Mouse (Mus musculus): ENCODE measurements around the gene Gm37240. TPM values are rescaled to one million over a fixed set of nuclear protein-coding genes. Genes with fewer than 3 reads are reported as not detected.

The Gm37240 gene
- polyA plus RNA-seq, 1 experiment: not detected

DNA sequence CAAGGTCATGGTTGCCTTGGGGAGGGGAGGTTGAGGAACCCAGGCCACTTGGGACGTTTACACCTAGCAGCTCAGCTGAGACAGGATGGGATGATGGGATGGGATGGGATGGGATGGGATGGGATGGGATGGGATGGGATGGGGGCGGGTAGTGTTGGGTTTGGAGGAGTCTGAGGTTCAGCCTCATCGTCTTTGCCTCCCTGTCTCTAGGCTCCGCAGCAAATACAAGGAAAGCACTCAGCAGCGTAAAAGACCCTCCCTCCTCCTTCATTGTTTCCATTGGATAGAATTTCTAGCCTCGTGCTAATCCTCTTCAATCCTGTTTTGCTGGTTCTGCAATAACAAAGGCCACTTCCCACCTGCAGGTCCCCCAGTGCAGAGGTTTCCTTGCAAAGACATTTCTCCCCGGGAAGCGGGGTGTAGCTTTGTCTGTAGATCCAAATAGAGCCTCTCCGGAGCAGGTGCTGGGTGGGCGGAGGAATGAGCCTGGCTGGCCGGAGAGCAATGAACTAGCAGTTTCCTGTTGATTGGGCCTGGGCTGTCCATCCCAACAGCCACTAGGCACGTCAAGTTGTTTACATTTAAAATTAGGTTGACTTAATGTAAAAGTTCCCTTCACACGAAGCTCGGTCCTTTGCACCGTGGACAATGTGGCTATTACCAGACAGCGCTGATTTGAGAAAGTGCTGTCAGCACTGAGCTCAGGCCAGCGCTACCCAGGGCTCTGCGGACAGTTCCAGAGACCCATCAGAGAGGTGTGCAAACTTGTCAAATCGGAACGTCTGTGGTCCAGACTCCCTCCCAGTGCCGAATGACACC is 1221.9 kb downstream of the Gm37240 start:
- TF ChIP-seq GATA1 (IDR thresholded peaks at IDR 0.05; ENCODE audit: low read length): no peak

DNA sequence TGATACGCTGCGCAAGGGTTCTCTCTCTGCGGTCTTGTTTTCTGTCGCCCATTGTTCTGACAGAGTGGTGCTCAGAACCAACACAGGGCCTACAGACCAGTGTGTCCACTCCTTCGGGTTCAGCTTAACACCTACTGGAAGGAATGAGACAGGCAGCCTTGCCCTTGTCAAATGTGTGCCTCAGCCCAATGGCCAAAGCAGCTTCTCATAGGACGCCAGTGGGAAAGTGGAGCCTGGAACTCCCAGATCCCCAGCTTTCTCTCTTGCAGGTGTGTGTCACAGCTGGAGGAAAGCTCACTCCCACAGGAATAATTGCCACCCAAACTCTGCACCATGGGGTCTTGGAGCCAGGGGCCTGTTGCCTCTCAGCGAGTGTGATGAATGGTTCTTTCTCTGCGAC is 1222.6 kb downstream of the Gm37240 start:
- TF ChIP-seq GATA1 (IDR thresholded peaks at IDR 0.05; ENCODE audit: low read length): no peak

DNA sequence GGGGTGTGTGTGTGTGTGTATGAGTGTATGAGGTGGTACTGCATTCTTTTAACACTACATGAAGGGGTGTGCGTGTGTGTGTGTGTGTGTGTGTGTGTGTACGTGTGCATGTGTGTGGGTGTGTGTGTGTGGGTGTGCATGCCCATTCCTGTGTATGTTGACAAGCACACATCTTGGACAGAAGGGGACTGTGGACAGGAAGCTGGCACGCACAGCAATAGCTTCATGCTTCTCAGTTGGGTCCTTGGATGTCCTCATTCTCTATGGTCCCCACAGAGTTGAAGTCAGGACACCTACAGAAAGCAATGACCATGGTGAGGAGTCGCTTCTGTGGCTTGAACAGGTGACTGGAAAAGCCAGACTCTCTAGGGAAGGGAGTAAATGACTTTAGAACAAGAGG is 1223.5 kb downstream of the Gm37240 start:
- no peak for TF ChIP-seq GATA1 (IDR thresholded peaks at IDR 0.05; ENCODE audit: low read length)

GRCm38 (mm10) chr3:84663079-84663478 is 1224.2 kb downstream of the Gm37240 start:
- TF ChIP-seq GATA1 (IDR thresholded peaks at IDR 0.05; ENCODE audit: low read length): no peak

DNA sequence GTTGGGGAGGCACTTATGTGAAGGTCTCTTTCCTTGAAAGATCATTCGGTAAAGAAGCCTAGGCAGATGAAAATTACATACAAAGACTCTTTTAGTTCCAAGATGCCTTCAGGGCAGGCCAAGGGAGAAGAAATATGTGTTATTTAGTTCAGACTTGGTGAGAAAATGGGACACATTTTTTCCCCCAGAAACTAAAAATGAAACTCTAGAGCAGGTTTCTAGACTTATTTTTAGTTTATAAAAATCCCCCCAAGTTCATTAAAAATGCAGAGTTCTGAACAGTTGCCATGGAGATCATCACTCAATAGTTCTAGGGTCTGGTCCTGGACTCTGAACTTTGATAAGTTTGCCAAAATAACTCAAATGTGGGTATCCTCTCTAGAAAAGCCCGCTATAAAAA is 1226.9 kb downstream of the Gm37240 start:
- no peak for TF ChIP-seq GATA1 (IDR thresholded peaks at IDR 0.05; ENCODE audit: low read length)

DNA sequence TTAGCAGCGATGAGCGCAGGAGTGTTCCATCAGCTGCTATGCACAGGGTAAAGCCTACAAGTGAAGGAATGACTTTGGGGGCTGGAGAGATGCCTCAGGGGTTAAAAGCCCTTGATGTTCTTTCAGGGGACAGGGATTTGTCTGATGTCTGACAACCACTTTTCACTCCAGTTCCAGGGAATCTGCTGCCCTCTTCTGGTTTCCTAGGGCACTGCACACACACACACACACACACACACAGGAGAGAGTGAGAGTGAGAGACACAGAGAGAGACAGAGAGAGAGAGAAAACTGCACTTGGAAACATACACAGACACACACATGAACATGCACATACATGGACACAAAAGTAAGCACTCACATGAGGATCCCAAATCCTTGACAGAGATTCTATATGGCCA is 1228.4 kb downstream of the Gm37240 start:
- TF ChIP-seq GATA1 (IDR thresholded peaks at IDR 0.05; ENCODE audit: low read length): no peak

DNA sequence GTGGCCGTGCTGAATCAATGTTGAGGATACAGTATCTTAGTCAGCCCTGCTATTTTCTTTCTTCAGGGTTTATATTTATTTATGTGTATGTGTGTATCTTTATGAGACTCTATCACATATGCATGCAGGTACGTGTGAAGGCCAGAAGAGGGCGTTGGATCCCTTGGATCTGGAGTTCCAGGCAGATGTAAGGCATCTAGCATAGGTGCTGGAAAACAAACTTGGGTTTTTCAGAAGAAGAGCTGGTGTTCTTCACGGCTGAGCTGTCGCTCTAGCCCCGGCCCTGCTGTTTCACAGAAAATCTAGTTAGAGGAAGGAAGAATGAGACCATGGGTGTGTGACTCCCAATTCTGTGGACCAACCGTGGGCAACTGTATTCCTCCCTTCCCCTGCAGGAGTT is 1229.3 kb downstream of the Gm37240 start:
- TF ChIP-seq GATA1 (IDR thresholded peaks at IDR 0.05; ENCODE audit: low read length): no peak

DNA sequence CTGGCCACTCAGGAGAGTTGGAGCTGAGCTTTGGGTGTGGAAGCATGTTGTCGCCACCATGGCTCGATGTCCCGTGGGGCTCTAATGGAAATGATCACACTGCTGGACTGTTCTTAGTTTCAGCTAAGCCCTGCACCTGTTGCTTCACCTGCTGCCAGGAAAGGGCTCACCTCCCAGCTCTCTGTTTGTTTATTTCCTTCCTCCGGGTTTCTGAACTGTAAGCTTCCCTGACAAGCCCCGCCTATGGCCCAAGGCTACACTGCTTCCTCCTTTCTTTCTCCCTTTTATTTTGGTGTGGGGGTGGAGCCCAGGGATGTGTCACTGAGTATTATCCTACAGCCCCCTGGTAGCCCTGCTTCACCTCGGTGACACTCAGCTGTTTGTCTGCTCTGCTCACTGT is 1230.1 kb downstream of the Gm37240 start:
- TF ChIP-seq GATA1 (IDR thresholded peaks at IDR 0.05; ENCODE audit: low read length): no peak

- TF ChIP-seq GATA1 (IDR thresholded peaks at IDR 0.05; ENCODE audit: low read length): no peak
These were observed 1232.2 kb downstream of the Gm37240 start for GRCm38 (mm10) chr3:84654900-84655784.

- peak; percentile 82 for TF ChIP-seq GATA1 (IDR thresholded peaks at IDR 0.05; ENCODE audit: low read length)
These were observed 1233.0 kb downstream of the Gm37240 start for GRCm38 (mm10) chr3:84654246-84654826.

GRCm38 (mm10) chr3:84653557-84654245 is 1233.6 kb downstream of the Gm37240 start:
- TF ChIP-seq GATA1 (IDR thresholded peaks at IDR 0.05; ENCODE audit: low read length): no peak

DNA sequence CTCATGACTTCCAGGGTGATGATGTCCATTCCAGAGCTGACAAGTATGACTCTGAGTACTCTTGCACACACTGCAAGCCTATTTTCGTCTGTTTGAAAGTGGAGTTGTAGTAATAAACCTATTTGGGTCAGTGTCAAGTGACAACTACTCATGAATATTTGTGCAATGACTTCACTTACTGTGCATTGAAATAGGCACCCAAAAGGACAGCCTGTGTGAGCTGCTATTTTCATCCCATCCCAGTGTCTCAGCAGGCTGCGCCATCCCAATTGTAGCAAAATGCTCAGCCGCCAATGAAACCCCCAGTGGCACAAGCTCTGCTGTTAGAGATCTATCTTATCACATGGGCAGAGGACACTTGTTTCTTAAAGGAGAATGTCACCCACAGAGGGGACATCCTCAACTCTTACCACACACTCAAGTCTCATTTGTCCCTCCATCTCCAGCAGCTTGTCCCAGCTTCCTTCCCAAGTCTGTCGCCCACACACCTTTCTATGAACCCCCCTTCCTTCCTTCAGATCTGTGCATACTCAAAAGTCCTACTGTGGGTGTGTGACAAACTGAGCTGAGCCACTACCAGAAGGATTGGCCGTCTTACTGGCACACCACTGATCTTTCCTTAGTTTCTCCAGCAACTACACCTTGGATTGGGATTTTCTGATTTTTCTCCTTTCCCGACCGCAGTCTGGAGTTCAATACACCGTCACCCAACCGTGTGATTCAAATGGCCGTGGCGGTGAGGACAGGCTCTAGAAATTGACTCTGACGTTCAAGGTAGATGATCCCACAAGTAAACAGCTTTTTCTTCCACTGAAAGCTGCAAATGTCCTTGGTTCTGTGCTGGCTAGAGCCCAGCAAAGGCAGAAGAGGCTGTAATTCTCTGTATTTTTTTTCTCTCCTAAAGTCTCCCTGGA is 1234.4 kb downstream of the Gm37240 start:
- no peak for TF ChIP-seq GATA1 (IDR thresholded peaks at IDR 0.05; ENCODE audit: low read length)

- TF ChIP-seq GATA1 (IDR thresholded peaks at IDR 0.05; ENCODE audit: low read length): no peak
These were observed 1237.6 kb downstream of the Gm37240 start for GRCm38 (mm10) chr3:84649578-84650327.

DNA sequence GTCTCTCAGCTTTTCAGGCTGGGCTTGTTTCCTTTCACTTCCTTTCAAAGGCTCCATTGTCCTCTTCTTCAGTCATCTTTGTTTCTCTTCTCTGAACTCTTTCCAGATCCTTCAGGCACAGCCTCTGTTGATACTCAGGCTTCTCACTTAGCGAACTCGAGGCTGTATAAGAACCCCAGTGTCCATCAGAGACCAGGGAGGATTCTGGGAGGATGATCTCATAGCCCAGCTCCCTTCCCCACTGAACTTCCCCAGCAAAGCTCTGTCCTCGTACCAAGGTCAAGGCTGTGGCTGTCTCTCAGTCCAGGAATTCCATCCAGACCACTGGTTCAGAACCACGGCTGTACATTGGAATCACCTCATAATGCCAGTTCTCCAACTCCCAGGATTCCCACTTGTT is 1239.7 kb downstream of the Gm37240 start:
- no peak for TF ChIP-seq GATA1 (IDR thresholded peaks at IDR 0.05; ENCODE audit: low read length)

Data from G1E-ER4 (cell line).